Mouse (Mus musculus): ENCODE measurements around the gene Hs6st3.
"Not testable (repeated sequence)": the region's sequence is repeated elsewhere in the genome, so short reads cannot be mapped to it uniquely, and the experiment has no call there.

Hs6st3 gene

DNA sequence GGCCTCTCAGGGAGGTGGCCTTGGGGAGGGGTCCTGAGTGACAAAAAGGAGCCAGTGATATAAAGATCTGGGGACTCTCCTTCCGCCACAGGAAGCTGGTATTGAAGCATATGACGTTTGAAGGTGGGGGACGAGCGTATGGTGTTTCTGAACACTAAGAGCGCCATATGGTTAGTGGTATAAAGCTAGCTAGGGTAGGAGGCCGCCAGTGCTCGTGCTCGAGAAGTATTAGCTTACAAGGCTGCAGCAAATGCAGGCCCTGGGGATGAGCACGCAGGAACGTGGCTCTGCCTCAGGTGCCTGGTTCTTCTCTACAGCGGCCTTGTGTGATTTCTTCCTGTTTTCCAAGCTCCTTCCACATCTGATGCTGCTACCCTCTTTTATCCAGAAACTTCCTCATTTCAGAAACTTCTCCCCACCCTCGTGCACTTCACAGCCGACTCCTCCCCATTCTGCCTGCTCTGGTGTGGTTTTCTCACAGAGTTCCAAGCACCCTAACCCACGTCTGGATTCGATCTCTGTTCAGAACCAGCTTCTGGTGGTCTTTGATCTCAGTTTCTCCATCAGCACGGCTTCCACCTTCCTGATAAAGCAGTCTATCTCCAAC lies 110.0 kb downstream of the Hs6st3 start:
- DNase-seq (ENCODE audit: low spot score) = no peak

DNA sequence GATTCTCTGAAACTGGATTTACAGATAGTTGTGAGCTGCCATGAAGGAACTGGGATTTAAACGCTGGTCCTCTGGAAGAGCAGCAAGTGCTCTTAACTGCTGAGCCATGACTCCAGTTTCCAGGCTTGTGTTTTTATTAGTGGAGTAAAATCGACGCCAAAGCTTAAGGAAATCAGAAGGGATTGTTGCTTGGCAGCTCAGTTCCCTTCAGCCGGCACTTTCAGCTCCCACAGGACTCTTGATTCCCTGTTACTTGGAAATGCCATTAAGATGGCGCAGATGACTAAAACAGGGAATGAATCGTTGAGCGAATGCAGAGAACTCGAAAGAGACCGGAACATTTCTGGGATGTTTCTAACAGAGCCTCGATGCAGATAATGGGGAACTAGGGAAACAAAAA lies 112.2 kb downstream of the Hs6st3 start:
- DNase-seq (ENCODE audit: low spot score) = no peak

DNA sequence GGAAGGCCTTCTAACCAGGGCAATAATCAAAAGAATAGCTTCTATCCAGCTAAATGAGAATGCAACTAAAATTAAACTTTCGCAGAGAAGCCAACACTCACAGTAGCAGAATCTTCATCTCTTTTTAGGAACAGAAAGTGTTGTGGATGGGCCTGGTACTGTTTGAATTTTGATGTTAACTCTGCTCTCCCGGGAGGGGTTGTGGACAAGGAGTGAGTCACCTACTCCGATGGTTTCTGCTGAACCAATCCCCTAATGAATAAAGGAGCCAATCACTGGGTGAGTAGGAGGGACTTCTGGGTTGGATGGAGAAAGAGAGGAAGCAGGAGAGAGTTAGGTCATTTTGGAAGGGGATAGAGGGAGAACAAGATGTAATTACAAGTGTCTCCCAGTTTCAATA lies 117.3 kb downstream of the Hs6st3 start:
- no peak for DNase-seq (ENCODE audit: low spot score)

DNA sequence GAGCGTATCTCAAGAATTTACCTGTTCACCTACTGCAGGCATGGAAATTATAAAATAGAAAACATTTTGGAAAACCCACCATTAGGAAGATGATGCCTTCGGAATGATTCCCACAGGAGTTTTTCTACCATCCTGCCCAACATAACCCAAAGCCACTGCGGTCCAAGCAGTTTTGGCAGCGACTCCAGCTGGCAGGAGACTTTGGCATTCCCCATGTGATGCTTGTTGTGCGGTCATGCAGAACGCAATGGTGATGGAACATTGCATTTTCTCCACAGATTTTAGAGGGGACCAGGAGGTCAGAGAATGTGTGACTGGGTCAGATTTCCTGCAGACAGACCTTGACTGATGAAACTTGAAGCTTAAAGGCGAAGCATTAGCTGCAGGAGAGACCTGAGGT lies 118.9 kb downstream of the Hs6st3 start:
- no peak for DNase-seq (ENCODE audit: low spot score)

DNA sequence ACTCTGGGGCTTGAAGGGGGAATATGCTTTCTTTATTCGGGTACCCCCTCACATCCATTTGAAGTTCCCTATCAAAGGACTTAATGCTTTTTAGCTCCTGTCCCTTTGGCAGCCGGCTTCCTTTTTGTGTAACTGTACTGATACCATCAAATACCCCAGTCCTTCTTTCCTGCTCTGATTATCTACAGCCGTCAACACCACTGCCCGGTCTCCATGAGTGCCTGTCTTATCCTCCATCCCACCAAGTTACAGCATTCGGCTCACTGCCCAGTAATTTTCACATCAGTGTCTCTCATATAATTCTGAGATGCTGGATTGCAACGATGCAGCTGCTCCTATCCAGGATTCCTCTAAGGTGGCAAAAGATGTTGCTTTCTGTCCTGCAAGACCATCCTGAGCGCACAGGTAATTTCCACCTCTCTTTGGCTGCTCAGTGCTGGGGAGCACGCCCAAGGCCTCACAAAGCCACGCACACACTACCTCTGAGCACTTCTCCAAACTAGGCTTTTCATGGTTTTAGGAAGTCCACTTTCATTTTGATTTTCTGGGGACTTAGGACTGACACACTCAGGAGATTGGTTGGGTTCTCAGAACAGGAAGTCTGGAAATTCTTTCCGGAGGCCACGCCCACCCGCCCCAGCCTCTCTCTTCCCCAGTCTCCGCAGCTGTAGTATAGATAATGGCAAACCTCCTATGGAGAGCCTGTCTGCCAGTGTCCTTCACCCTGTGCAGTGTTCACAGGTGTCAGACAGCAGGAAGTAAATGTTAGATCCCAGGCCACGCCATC lies 122.2 kb downstream of the Hs6st3 start:
- no peak for DNase-seq (ENCODE audit: low spot score)

DNA sequence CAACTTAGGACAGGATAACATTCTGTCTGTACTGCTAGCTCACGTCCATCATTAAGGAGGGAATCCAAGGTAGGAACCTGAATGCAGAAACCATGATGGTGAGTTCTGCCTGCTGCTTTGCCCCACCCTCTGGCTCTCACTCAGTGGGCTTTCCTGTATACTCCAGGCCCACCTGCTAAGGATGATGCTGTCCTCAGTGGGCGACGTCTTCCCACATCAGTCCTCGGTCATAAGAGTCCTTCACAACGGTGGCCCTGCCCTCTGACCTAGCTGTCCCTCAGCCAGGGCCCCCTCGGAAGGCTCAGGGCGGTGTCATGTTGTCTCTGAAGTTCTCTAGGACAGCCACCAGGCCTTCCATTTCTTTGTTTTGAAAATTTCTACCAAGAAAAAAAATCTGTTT lies 128.2 kb downstream of the Hs6st3 start:
- no peak for DNase-seq (ENCODE audit: low spot score)

DNA sequence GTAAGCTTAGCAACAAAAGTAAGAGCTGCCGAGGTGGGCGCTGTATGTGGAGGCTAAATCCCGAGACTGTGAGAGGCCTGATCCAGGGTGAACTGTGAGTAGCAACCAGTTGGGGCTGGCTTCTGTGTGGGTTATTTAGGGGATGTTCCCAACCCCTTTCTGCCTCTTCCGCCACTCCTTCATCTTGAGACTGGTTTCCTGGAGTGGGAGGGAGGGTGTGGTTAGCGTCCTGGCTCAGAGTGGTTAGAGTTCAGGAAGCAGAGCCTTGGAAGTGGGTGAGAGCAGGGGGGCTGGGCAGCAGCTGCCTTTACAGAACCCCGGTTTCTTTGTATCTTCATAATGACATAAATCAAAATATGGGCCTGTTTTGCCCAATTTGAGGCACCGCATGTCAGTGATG lies 134.9 kb downstream of the Hs6st3 start:
- no peak for DNase-seq (ENCODE audit: low spot score)

DNA sequence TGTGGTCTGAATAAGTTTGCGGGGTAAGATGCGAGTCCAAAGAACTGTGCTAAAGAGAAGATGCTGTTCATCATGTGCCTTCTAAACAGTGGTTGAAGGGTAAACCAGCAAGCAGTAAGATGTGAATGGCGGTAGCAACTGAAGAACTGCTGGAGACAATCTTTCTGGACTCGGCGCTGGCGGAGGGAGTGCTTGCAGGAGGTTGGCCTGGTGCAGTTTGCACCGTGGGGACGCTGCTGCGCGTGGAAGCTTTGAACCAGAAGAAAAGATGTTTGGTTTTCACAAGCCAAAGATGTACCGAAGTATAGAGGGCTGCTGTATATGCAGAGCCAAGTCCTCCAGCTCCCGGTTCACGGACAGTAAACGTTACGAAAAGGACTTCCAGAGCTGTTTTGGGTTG lies 140.0 kb downstream of the Hs6st3 start:
- DNase-seq (ENCODE audit: low spot score) = not testable (repeated sequence)

DNA sequence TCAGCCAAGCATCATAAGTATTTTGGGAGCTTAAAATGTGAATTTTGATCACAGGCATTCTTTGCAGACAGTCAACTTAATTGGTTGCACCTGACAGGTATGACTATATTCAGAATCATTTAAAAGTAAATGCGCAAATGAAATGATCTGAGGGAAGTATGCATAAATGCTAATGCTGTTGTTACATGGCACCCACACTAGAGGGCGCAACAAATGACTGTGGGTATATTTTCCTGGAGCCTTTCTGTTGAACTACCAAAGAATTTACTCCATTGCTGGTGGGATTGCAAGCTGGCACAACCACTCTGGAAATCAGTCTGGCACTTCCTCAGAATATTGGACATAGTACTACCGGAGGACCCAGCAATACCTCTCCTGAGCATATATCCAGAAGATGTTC lies 145.8 kb downstream of the Hs6st3 start:
- no peak for DNase-seq (ENCODE audit: low spot score)

DNA sequence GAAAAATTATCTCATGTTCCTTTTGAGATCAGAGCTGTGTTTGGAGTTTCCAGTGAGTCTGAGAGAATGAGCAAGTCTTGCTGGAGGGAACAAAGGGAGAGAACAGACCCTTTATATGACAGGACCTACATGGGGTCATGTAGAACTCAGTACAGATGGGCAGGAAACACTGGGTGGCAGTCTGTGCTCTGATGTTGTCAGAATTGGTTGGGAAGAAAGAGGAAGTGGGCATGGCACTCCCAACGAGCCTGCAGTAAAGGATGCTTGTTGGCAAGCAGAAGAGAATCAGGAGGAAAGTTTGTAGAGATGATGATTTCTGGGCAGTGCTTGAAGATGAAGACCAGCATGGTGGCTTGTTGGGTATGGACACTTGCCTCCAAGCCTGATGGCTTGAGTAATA lies 151.5 kb downstream of the Hs6st3 start:
- DNase-seq (ENCODE audit: low spot score) = no peak

DNA sequence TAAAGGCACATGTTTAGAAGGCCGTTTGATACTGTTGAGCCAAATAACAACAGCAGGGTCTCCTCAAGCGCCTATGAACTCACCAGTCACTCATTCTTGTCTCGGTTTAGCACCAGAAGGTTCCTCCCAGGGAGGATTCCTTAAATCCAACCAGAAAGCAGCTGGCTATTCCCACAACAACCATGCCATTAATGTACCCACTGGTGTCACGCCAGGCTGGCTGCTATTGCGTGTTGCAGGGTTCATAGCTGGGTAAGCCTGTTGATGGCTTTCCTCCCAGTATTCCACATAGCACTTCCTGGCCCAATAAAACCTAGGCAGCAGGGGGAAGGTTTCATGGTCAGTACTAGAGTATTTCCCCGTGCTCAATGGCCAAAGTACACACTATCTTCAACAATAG lies 155.9 kb downstream of the Hs6st3 start:
- no peak for DNase-seq (ENCODE audit: low spot score)

DNA sequence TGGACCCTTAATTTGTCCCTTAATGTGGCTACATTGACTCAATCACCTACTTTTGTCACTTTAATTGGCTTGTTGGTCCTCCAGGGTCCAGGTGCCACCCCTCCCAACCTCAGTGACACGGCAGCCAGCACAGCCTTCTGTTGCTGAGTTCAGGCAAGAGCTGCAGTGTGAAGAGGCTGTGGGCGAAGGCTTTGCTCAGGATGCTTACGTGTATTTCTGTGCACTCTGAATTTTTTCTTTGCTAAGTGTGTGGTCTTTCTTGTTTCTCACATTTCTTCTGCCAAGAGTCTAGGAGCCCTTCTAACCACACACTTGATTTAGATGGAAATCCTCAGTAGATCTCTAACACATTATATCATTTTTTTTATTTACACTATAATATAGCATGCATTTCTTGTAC lies 168.3 kb downstream of the Hs6st3 start:
- no peak for DNase-seq (ENCODE audit: low spot score)

DNA sequence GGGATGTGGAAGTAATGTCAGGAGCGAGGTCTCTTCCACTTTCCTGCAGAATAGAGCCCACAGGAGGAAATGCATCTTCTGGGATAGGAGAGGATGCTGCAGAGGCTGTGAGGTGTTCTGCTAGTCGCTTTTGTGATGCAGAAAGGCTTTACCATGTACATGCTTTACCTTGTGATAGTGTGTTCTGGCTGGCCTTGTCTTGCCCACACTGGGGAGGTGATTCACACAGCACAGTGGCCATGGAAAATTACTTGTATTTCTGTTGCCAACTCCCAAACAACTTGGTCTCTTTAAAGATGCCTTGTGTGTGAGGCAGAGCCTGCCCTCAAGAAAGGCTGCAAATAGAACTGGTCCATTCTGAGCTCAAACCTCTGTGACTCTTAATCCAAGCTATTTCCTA lies 180.2 kb downstream of the Hs6st3 start:
- DNase-seq (ENCODE audit: low spot score) = no peak

DNA sequence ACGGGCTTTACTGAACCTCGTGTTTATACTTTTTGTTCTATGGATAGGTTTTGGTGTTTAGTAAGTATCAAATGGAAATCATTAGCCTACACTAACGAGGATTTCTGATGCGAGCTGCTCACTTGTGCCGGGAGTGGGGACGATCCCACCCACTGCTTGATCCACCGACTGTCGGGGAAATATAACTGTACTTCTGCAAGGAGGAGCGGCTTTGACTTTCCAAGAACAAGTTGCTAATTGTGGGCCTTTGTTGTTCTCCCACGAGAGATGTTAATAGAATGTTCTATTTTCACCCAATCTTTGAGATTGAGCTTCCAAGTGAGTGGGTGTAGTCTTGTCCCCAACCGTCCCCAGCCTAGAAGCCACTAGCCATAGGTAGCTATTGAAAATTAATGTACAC lies 209.1 kb downstream of the Hs6st3 start:
- DNase-seq (ENCODE audit: low spot score) = no peak

DNA sequence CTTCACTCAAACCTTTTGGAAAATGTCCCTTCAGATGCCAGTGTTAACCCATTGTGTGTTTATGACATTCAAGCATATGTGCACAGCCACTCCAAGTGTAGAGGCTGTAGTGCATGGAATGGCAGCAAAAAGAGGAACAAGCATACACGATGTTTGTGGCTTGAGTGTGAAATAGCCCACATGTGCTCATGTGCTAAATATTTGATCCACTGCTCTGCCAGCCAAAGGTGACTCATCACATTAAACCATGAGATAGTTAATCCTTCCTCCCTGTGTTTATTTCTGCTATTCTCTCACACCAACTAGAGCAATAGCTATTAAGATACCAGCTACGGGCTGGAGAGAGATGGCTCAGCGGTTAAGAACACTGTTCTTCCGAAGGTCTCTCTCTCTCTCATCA lies 223.3 kb downstream of the Hs6st3 start:
- DNase-seq (ENCODE audit: low spot score) = no peak

DNA sequence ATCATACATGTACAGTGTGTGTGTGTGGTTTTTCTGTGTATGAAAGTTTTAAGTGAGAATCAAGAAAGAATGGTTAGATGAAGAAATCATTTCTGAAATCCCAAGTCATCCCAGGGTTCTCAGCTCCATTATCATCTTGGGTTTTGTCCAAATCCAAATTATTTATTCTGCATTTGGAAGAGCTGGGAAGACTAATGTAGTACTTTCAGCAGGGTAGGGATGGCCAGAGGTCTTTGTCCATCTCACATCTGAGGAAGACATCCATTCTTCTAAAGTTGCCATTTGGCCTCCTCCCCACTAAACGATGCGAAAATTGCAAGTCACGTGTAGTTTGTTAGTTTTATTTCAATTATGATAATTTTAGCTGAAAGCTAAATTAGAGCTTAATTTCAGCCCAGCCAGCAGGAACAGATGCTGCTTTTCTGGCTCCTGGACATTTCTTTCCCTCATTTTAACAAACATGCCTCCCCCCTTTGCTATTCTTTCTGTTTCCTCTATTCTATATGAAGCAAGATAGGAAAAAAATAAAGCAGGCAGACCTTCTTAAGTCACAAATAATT lies 229.8 kb downstream of the Hs6st3 start:
- DNase-seq (ENCODE audit: low spot score) = no peak

DNA sequence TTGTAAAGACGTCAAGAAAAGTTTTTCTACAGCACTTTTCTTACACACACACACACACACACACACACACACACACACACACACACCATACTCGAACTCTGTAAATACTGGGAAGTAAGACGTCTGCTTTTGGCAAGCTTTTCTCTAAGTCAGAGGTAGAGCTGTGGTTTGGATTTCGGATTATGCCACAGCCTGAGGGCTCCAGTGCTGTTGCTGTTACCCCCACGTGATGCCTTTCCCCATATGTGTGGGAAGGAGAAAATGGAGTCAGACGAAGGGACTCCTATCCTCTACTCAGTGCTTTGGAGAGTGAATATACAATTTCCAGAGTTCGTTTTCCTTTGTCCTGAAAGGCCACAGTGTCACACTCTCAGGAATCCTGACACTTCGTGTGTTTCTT lies 231.1 kb downstream of the Hs6st3 start:
- no peak for DNase-seq (ENCODE audit: low spot score)

DNA sequence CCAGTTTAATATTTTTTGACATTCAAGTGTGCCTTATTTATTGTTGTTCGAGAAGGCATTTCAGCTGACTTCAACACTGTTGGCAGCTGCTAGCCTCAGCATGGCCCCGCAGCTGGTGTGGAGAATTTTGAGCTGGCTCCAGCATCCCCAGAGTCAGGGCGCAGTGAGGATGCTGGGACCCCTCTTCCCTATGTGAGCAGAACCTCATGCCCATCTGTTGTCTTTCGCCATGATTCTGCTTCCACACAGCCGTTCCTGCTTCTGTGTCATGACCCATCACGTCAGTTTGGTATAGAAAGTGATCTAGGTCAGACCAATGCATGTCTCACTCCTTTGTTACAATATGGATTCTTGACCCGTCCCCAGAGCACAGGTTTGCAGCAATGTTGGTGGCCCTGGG lies 231.9 kb downstream of the Hs6st3 start:
- DNase-seq (ENCODE audit: low spot score) = no peak

DNA sequence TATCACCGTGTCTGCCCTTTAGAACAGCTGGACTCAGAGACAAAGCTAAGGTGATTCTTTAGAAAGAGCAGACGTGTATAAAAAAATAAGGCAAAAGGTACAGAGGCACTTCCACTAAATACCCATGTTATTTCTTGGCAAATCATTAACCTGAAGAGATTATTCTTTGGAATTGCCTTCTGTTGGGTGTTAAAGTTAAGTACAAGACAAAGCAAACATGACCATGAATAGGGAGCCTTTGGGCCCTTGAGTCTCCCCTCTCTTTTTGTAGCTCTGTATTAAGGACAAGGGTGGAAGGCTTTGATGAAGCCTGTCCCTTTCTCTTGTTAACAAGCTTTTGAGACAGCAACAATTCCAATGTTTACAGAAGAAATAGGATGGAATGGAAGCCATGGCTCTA lies 241.2 kb downstream of the Hs6st3 start:
- no peak for DNase-seq (ENCODE audit: low spot score)

DNA sequence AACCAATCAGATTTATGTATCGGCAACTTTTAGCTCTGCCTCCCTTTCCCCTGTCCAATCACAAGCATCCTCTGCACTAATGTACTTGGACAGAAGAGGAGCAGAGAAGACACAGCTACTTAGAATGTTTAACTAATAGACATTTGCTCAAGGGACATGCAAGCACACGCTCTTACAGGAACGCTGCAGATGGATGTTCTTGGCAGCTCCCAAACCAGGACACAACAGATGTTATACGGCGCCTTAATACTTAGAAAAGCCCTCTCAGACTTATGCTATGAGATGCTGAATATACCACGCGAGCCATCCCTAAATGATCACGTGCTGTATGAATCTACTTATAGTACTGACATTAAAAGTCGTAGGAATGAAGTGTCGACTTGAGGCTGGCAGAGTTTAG lies 263.5 kb downstream of the Hs6st3 start:
- DNase-seq (ENCODE audit: low spot score) = no peak

DNA sequence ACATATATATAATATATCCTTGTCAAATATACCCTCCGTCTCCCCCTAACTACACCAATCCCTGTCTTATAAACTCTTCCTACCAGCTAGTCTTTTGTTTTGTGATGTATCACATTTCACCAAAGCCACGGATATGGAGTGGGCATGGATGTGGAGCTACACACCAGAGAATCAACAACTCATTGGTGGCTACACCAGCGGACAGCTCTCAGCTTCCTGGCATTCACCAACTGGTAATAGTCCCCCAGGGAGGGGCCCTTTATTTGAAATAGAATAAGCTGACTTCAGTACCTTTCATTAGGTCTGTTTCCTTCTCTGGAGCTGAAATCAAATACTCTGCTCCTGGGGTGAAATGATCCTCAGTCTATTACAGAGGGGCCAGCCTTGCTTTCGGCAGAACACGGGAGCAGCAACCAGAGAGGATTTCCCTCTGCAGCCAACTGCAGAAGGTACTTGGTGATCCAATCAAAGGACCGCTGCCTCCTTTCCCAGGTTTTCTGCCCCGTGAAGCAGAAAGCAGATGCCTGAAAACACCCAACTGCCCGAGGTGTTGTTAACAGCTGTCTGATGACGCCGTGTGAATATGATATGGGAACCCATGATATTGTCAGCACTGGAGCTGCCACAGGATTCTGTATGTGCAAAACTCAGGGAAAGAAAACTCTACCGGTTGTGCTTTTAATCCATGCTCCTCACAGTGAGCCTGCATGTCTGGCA lies 271.4 kb downstream of the Hs6st3 start:
- no peak for DNase-seq (ENCODE audit: low spot score)

DNA sequence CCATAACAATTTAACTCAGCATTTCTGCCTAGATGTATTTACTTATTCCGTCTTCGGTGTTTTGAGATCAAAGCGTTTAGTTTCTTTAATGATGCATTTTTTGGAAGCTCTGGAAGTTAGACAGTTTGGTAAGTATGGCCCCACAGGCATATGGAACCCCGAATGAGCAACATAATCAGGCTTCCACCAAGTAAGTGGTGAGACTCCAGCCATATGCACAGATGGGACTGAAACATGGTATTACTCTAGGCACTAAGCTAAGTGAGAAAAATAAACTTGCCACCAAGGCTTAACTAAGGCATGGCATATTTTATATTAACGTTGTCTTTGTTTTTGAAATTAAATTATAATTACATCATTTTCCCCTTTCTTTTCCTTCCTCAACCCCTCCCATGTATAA lies 284.8 kb downstream of the Hs6st3 start:
- DNase-seq (ENCODE audit: low spot score) = no peak

DNA sequence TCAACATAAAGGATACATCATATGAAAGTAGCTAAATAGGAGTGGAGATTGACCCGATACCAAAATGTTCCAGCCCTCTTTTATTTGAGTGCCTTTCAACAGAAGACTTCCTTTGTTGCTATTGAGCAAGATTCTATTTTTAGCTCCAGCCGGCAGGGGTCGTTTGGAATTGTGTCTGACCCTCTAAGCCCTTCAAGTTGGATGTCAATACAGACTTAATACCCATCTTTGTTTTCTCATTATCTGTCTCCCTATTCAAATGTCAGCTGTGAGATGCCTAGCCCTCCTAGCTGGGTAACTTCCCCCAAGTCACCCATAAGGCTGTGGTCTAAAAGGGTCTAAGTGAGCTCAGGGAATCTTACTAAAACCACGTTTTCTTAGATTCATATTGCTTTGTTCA lies 312.3 kb downstream of the Hs6st3 start:
- DNase-seq (ENCODE audit: low spot score) = no peak

Measured in ovary, postnatal 36 days (tissue).